Mouse (Mus musculus): ENCODE data around the gene Ssrp1.

The Ssrp1 gene

DNA sequence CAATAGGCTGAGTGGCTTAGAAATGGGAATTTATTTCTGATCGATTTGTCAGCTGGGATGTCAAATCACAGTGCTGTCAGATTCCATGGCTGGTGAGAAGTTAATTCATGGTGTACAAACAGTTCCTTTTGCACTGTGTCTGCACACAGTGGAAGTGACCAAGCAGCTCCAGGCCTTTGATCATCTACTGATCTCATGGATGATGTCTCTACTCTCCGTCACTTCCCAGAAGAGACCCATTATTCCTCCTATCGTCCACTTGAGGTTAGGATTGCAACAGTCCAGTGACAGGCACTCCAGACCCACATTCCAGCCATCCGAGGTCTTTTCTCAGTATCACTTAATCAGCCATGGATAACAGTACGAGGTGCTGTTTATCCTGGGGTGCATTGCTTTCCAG, 36.7 kb downstream of the Ssrp1 start:
- DNase-seq (ENCODE audit: low spot score) = no peak

DNA sequence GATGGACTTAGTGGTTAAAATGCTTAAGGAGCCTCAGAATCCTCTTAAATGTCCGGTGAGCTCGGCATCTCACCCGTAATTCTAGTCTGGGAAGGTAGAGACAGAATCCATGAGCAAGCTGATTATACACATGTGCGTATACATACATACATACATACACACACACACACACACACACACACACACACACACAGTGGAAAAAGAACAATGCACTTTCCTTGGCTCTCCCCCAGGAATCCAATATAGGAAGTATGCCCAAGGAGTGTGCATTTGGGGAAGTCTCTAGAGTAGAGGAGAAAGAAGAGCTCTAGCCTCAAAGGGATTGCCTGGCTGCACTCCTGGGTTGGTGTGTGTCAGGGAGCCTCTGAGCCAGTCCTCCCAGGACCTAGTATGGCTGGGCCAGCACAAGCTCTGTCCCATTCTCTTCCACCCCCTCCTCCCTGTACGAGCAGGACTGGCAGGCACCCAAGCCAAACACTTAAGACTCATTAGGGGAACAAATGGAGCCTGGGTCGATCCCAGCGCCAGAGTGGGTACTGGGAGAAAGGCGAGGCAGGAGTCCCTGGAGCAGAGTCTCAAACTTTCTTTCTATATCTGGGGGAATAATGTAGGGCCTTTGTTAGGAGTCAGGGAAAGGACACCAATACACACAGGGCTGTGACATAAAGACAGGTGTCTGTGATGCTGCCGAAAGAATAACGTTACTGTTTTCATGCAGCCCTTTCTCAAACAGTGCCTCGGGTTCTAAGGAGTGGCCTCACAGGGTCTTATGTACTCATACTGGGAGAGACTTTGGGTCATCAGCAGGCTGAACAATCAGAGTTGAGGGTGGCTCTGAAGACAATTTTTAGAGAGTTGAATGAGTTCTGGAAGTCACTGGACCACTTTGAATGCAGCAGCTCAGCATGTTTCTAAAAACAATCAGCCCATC, 51.9 kb downstream of the Ssrp1 start:
- no peak for DNase-seq (ENCODE audit: low spot score)

DNA sequence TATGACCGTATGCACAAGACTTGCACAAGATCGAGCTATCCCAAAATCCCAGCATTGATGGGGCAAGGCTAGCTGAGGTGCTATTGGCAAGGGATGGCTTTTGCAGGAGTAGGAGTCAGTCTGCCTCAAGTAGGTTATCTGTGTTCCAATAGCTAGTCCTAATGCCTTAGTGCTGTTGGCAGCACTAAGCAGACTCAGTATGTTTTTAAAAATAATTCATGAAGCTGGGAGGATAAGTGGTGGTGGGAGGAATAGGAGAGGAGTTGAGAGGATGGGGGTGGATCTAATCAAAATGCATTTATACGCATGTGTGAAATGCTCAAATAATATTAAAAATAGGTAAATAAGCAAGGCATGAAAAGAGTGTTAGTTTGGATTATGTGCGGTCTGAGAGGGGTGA, 54.3 kb downstream of the Ssrp1 start:
- no peak for DNase-seq (ENCODE audit: low spot score)

DNA sequence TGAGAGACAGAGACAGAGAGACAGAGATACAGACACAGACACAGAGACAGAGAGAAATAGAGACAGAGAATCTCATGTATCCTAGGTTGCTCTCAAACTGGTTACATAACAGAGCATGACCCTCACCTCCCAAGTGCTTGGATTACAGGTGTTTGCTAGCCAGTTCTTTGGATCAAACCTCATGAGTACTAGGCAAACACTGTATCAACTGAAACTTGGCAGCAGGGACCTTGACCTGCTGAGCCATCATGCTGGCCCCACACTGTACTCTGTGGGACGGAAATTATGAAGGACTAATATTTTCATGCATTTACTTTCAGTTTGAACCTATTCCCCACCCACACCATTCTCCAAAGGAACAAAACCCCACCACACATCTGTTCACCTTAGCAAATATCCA, 56.3 kb downstream of the Ssrp1 start:
- DNase-seq (ENCODE audit: low spot score) = no peak

DNA sequence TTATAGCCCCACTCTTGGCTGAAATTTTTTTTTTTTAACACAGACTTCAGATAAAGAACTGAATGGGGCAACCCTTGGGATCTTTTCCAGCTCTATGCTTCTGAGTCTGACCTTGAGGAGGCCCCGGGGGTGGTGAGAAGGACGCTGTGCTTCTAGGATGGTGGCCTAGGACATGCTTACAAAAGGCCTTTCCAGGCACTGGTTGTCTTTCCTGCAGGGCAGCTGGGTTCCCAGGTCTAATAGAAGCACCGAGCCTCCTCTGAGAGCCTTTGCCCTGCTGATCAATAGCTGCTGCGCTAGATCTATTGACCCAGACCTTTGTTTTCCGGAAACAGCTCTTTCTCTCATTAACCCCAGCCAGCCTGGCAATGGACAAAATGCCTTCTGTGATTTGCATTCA, 58.9 kb downstream of the Ssrp1 start:
- DNase-seq (ENCODE audit: low spot score) = no peak

All from urinary bladder, postnatal 10 days (tissue).